Mouse (Mus musculus): ENCODE measurements around the gene Ugt1a7c. TPM values are rescaled to one million over a fixed set of nuclear protein-coding genes. Genes with fewer than 3 reads are reported as not detected.
"Not testable (repeated sequence)": the region's sequence is repeated elsewhere in the genome, so short reads cannot be mapped to it uniquely, and the experiment has no call there.

Gene Ugt1a7c
- total and polyA plus RNA-seq, 3 experiments = 2.2 to 15.3 (median 11.1) TPM

GRCm38 (mm10) chr1:88105656-88106055, 10.8 kb downstream of the Ugt1a7c start:
- Histone ChIP-seq H3K79me2 (replicated peaks; ENCODE audit: control insufficient read depth, extremely low read depth, insufficient read depth, poor library complexity, severe bottlenecking) (no peaks in the 10 kb centered on the region), H3K4me2 (ENCODE audit: insufficient read depth, low read depth, poor library complexity, severe bottlenecking) (no peak overlapping the region), H3K4me3 (replicated peaks in 1 of 3; ENCODE audit: low read depth in 2 of 3, low read length in 2 of 3, poor library complexity in 1 of 3) (no peak overlapping the region), H3K4me1 (ENCODE audit: control insufficient read depth in 1 of 2, insufficient read depth in 2 of 2) (peaks cover 0 to 31% of the 10 kb centered on the region in 2 experiments; a peak in 2 of 4 replicates), H3K9ac (ENCODE audit: insufficient read depth, low read depth) (no peak overlapping the region), H3K27me3 (replicated peaks) (no peaks in the 10 kb centered on the region), H3K9me3 (replicated peaks; ENCODE audit: low read length) (no peaks in the 10 kb centered on the region), H3K27ac (ENCODE audit: insufficient read depth, low read depth) (no peak overlapping the region), H3K36me3 (replicated peaks in 1 of 2; ENCODE audit: control insufficient read depth in 1 of 2, insufficient read depth in 1 of 2, low read length in 1 of 2) (peaks cover 0 to 2% of the 10 kb centered on the region in 2 experiments)
- in situ Hi-C loops (cut with MboI; ENCODE audit: low pct_ligation_motif_present, low pct_unique_long_range_greater_than_20kb, low sequenced_read_pairs) (no loop called here), dilution Hi-C loops (cut with MboI; ENCODE audit: extremely low pct_ligation_motif_present, extremely low pct_unique_long_range_greater_than_20kb, low sequenced_read_pairs) (no loop called here)
- TF ChIP-seq IRF4 (IDR thresholded peaks at IDR 0.05; ENCODE audit: low read depth, low read length) (no peak), EP300 (IDR thresholded peaks at IDR 0.05; ENCODE audit: low read length) (no peak), JUN (IDR thresholded peaks at IDR 0.05; ENCODE audit: insufficient read depth, low read depth, low read length) (no peak), NRF1 (IDR thresholded peaks at IDR 0.05; ENCODE audit: low read depth, low read length) (no peak), E2F4 (IDR thresholded peaks at IDR 0.05; ENCODE audit: insufficient replicate concordance, low read depth, low read length) (no peak), CTCF (conservative IDR thresholded peaks at IDR 0.05 in 1 of 2, IDR thresholded peaks at IDR 0.05 in 1 of 2; ENCODE audit: low read depth in 2 of 2, low read length in 2 of 2) (no peak), ZKSCAN1 (IDR thresholded peaks at IDR 0.05; ENCODE audit: borderline replicate concordance, low read depth, low read length) (no peak), ZNF384 (IDR thresholded peaks at IDR 0.05; ENCODE audit: low read depth, low read length) (no peak), RCOR1 (conservative IDR thresholded peaks at IDR 0.05; ENCODE audit: low read depth, low read length) (no peak), MAZ (IDR thresholded peaks at IDR 0.05; ENCODE audit: low read depth, low read length) (no peak)
- DNase-seq (ENCODE audit: extremely low read depth) = no peak

- H3K9me3 ChIP-seq (replicated peaks; ENCODE audit: low read length); H3K4me3 ChIP-seq (replicated peaks in 1 of 3; ENCODE audit: low read depth in 2 of 3, low read length in 2 of 3, poor library complexity in 1 of 3); H3K4me2 ChIP-seq (ENCODE audit: insufficient read depth, low read depth, poor library complexity, severe bottlenecking); H3K27ac ChIP-seq (ENCODE audit: insufficient read depth, low read depth); H3K9ac ChIP-seq (ENCODE audit: insufficient read depth, low read depth); DNase-seq (ENCODE audit: extremely low read depth); H3K36me3 ChIP-seq (replicated peaks in 1 of 2; ENCODE audit: control insufficient read depth in 1 of 2, insufficient read depth in 1 of 2, low read length in 1 of 2); dilution Hi-C loops (cut with MboI; ENCODE audit: extremely low pct_ligation_motif_present, extremely low pct_unique_long_range_greater_than_20kb, low sequenced_read_pairs); H3K79me2 ChIP-seq (replicated peaks; ENCODE audit: control insufficient read depth, extremely low read depth, insufficient read depth, poor library complexity, severe bottlenecking); H3K27me3 ChIP-seq (replicated peaks); in situ Hi-C loops (cut with MboI; ENCODE audit: low pct_ligation_motif_present, low pct_unique_long_range_greater_than_20kb, low sequenced_read_pairs): not testable (repeated sequence)
- peaks cover 0 to 19% of the 10 kb centered on the region in 2 experiments; a peak in 2 of 4 replicates for H3K4me1 ChIP-seq (ENCODE audit: control insufficient read depth in 1 of 2, insufficient read depth in 2 of 2)
Measured at GRCm38 (mm10) chr1:88109027-88109557, 14.2 kb downstream of the Ugt1a7c start.

- DNase-seq (ENCODE audit: extremely low read depth); in situ Hi-C loops (cut with MboI; ENCODE audit: low pct_ligation_motif_present, low pct_unique_long_range_greater_than_20kb, low sequenced_read_pairs); H3K4me2 ChIP-seq (ENCODE audit: insufficient read depth, low read depth, poor library complexity, severe bottlenecking); dilution Hi-C loops (cut with MboI; ENCODE audit: extremely low pct_ligation_motif_present, extremely low pct_unique_long_range_greater_than_20kb, low sequenced_read_pairs); H3K4me3 ChIP-seq (replicated peaks in 1 of 3; ENCODE audit: low read depth in 2 of 3, low read length in 2 of 3, poor library complexity in 1 of 3); H3K79me2 ChIP-seq (replicated peaks; ENCODE audit: control insufficient read depth, extremely low read depth, insufficient read depth, poor library complexity, severe bottlenecking); H3K9ac ChIP-seq (ENCODE audit: insufficient read depth, low read depth); H3K36me3 ChIP-seq (replicated peaks in 1 of 2; ENCODE audit: control insufficient read depth in 1 of 2, insufficient read depth in 1 of 2, low read length in 1 of 2); H3K9me3 ChIP-seq (replicated peaks; ENCODE audit: low read length); H3K27ac ChIP-seq (ENCODE audit: insufficient read depth, low read depth); H3K27me3 ChIP-seq (replicated peaks): not testable (repeated sequence)
- peaks cover 0 to 15% of the 10 kb centered on the region in 2 experiments; a peak in 2 of 4 replicates for H3K4me1 ChIP-seq (ENCODE audit: control insufficient read depth in 1 of 2, insufficient read depth in 2 of 2)
Measured at GRCm38 (mm10) chr1:88109604-88110003, 14.7 kb downstream of the Ugt1a7c start.

- H3K9ac ChIP-seq (ENCODE audit: insufficient read depth, low read depth); H3K27ac ChIP-seq (ENCODE audit: insufficient read depth, low read depth); H3K4me3 ChIP-seq (replicated peaks in 1 of 3; ENCODE audit: low read depth in 2 of 3, low read length in 2 of 3, poor library complexity in 1 of 3); DNase-seq (ENCODE audit: extremely low read depth); H3K27me3 ChIP-seq (replicated peaks); H3K4me2 ChIP-seq (ENCODE audit: insufficient read depth, low read depth, poor library complexity, severe bottlenecking); in situ Hi-C loops (cut with MboI; ENCODE audit: low pct_ligation_motif_present, low pct_unique_long_range_greater_than_20kb, low sequenced_read_pairs); H3K79me2 ChIP-seq (replicated peaks; ENCODE audit: control insufficient read depth, extremely low read depth, insufficient read depth, poor library complexity, severe bottlenecking); dilution Hi-C loops (cut with MboI; ENCODE audit: extremely low pct_ligation_motif_present, extremely low pct_unique_long_range_greater_than_20kb, low sequenced_read_pairs); H3K4me1 ChIP-seq (ENCODE audit: control insufficient read depth in 1 of 2, insufficient read depth in 2 of 2); H3K9me3 ChIP-seq (replicated peaks; ENCODE audit: low read length); H3K36me3 ChIP-seq (replicated peaks in 1 of 2; ENCODE audit: control insufficient read depth in 1 of 2, insufficient read depth in 1 of 2, low read length in 1 of 2): not testable (repeated sequence)
Measured at GRCm38 (mm10) chr1:88112769-88113168, 17.9 kb downstream of the Ugt1a7c start.

Data from CH12.LX (cell line).